Mouse (Mus musculus) right cerebral cortex, postnatal 10 days (tissue): ENCODE measurements around the gene Serhl.
A peak's percentile ranks its signal among the peaks of the same experiment; 100 is the strongest.

Experiments used
- DNase-seq, 2 experiments: peaks; one replicate each; pipeline ENCODE4 v3.0.0; 2021; ENCODE audit warnings: low spot score in 2 of 2

The Serhl gene

GRCm38 (mm10) chr15:83084022-83084640, 5.2 kb upstream of the Serhl start:
- peak; percentile 58 to 64 for DNase-seq

GRCm38 (mm10) chr15:83085901-83086300, 3.4 kb upstream of the Serhl start:
- DNase-seq = no peak

GRCm38 (mm10) chr15:83086636-83087328, 2.5 kb upstream of the Serhl start:
- no peak for DNase-seq

DNA sequence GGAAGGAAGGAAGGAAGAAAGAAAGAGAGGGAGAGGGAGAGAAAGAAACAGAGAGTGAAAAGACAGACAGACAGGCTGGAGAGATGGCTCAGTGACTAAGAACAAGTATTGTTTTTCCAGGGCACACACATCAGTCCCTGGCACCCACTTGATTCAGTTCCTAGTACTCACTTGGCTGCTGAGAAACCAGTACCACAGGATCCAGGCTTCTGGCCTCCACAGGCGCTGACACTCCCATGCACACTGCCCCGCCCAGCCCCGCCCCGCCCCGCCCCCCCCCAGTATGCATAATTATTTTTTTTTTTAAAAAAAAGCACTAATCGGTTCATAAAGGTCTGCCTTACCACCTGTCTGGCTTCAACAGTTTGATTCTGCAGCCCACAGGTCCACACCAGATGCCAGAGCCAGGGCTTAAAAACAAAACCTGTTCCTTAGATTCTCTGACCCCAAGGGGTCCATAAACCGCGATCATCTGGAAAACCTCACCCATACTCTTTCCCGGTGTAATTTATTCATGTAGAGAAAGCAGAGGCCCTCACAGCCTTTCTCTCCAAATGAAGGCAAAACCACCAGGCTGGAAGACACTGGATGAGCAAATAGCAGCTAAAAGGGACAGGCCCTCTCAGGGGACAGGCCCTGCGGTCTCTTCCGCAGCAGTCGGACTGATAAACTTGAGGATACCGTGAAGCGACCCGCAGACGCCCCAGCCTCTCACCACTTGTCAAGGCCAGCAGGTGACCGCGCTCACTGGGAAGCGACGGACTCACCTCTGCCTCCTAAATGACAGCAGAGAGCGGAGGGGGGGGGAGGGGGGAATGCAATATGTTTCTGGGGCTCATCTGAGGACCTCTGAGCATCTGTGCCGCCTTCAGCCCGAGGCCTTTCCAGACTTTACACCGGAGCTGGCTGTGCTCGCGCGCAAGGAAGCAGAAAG, 544 bp upstream of the Serhl start:
- no peak for DNase-seq

DNA sequence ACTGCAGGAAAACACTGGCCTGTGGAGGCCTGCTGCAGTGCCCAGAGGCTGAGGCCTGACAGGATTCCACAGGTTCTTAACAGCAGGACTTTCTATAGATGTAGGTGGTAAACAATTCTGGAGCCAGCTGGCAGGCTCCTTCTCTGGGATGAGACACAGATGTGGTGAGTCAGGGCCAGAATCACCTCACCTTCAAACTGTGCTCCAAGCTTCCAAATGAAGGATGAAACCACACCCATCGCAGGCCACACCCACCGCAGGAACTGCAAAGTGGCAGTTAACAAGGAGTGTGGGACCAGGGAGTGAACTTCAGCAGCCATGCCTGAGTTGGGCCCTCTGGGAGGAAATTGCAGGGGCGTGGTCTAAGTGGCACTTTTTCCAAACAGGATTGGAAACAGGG, 1.6 kb downstream of the Serhl start:
- no peak for DNase-seq

DNA sequence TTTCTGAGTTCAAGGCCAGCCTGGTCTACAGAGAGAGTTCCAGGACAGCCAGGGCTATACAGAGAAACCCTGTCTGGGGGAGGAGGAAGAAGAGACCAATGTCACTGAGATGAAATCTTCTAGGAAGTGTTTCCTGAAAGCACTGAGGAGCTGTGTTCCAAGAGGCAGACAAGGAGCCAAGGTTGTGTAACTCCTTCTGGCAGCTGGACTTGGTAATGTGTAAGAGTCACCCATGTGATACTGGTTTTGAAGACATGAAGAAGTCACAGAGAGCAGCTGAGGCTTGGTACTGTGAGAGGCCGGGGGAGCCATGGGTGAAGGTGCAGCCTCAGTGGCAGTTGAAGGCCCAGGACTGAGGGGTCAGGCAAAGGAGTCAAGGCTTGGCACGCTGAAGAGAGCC, 4.4 kb downstream of the Serhl start:
- DNase-seq = no peak

DNA sequence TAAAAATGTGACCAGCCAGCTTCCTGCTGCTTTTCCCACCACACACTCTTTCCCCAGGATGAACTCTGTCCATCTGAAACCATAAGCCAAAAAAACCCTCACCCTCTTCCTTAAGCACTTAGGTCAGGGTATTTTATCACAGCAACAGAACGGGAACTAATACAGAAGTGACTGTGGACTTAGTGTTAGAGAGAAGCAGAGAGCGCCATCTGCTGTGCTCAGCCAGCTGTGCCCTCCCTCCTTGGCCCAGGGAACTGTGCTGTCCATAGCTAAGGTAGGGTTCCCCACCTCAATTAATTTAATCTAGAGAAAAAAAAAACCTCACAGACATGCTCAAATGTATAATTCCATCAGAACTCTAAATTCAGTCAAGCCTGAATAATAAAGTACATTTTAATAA, 6.6 kb downstream of the Serhl start:
- DNase-seq = no peak

DNA sequence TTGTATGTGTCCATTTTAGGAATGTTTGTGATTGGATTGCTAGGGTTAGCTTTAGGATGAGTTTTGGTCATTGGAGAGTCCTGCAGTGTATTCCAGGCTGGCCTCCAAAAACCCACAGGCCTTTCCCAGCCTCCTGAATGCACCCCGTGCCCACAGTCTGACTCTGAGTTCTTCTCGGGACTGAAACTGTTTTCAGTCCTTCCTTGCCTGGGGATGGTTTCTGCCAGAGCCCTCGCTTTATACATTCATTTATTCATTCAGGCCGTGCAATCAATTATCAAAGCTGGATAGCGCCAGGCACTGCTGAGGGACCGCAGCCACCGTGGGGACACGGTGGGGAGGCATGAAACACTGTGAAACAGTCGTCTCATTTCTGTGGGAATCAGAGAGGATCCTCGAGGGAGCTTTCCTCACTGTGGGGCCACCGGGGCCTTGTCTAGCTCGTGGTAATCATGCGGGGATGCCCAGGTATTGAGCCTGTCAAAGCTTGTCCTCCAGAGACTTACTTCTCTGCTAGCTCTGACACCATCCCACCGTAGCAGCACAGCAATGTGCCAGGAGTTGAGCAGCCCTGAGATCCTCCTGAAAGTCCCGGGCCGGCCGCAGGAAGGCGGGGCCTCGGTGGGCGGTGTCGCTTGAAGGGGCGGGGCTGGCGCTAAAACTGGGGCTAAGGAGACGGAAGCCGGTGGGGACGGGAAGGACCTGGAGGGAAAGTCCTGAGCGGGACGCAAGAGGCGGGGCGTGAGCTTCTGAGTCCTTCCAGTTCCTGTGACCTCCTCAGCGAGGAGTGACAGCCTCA, 10.4 kb downstream of the Serhl start:
- DNase-seq = peak; percentile 71 to 81

DNA sequence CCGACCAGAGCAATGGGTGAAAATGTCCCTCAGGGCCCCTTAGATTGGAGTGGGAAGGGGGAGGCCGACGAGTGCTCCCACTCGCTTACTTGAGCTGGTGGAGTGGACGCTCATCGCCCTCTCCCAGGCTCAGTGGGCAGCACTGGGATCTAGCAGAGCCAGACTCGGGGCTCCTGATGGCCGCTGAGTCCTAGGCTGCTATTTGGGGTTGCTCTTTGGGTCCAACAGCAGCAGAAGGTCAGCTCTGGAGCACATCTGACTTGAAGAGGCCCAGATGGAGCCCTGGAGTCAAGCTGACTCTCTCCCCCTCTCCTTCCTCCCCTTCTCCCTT, 11.0 kb downstream of the Serhl start:
- no peak for DNase-seq

DNA sequence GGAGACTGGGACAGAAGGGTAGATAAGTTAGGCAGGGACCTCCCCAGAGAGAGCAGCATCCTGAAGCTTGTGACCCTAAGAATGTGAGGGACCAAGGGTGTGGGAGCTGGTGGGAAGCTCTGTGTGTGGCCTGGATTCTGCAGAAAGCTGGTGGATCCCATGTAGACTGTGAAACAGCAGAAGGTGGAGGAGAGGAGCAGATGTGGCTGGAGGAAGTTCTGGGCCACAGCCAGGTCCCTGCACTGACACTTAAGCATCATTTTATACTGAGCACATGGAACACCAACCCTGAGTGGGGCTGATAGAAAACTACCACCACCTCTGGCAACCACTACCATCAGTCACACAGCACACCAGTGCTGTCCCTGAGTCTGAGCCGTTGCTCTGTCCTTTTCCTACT, 13.8 kb downstream of the Serhl start:
- DNase-seq = peak in 1 of 2 experiments; percentile 48

- DNase-seq = no peak
These were observed 17.1 kb downstream of the Serhl start for GRCm38 (mm10) chr15:83106426-83106825.

- DNase-seq = no peak
These were observed 18.5 kb downstream of the Serhl start for GRCm38 (mm10) chr15:83107814-83108213.

GRCm38 (mm10) chr15:83111290-83111689, 22.0 kb downstream of the Serhl start:
- DNase-seq = no peak

DNA sequence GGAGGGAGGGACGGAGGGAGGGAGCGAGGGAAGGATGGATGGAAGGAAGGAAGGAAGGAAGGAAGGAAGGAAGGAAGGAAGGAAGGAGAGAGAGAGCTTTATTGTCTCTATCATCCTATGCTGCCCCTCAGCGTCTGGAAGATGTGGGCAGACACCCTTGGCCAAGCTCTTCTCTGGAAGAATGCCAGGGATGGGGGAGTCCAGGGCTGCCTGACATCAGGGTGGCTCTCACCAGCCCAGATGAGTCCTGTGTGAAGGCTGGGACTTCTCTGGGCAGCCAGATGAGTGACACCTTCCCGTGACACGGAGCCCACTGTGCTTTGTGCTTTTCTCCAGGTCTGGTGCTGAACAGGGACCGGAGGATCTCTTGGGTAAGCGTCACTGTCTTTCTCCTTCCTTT, 22.6 kb downstream of the Serhl start:
- no peak for DNase-seq

DNA sequence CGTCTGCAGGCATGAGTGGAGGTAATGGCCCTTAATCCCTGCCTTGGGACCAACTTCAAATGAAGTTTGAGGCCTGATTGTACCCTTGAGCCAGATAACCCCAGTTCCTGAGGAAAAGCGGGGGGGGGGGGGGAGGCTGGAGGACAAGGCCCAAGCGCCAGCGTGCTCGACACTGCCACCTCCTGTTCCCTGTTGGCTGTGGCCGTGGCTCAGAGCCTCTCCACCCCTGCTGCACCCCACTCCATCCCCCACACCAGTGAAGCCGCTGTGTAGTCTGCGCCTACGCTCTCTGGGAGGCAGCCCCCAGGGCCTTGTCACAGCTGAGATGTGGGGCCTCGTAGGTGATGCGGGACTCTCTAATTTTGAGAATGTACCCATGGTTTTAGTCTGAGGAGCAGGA, 23.6 kb downstream of the Serhl start:
- DNase-seq = peak; percentile 63 to 79

GRCm38 (mm10) chr15:83114106-83114505, 24.8 kb downstream of the Serhl start:
- DNase-seq = no peak

DNA sequence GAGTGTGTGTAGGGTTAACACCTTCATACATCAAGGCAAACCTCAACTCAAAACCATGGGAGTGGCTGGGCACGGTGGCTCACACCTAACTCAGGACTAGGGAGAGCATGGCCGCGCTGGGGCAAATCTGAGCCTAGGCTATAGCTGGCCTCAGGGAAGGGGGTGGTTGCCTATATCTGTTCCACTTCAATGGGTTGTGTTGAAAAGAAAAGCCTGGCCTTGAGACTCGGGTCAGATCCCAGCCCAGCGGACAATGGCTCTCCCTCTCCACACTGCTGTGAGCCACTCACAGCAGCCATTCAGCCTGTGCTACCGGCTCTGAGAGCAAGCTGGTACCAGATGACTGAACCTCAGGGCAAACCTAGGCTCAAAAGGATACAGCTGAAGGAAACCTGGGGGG, 25.8 kb downstream of the Serhl start:
- no peak for DNase-seq

DNA sequence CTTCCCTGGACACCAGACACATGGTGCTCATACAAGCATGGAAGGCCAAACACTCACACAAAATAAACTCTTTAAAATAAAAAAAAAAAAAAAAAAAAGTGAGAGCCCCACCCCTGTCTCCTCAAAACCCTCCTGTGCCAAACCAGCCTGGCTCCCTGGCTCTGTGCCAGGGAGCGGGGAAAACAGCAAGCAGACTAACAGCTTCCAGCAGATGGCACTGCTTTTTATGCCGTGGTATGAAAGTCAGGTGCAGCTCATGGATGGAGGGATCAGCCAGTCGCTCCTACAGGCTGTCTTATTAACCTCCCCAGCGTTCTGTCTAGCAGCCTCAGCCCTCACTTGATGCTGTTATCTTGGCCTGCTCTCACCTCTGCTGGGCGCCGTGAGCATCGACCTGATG, 29.1 kb downstream of the Serhl start:
- peak; percentile 78 to 79 for DNase-seq

GRCm38 (mm10) chr15:83121709-83122565, 32.6 kb downstream of the Serhl start:
- peak; percentile 82 to 83 for DNase-seq

GRCm38 (mm10) chr15:83122566-83123145, 33.4 kb downstream of the Serhl start, which contains the start of gene Rrp7a:
Gene Rrp7a, minus strand, starts transcription at chr15:83122801.
- peak; percentile 95 for DNase-seq
